Mouse (Mus musculus) kidney, embryonic 15.5 days (tissue): ENCODE results near the gene Hsh2d. TPM values are rescaled to one million over a fixed set of nuclear protein-coding genes. Genes with fewer than 3 reads are reported as not detected.

Experiments used
- ATAC-seq: fragments of 200-750 bp; cut with Nextera tagmentation; replicated peaks from 2 replicates; pipeline ENCODE4 v1.8.0; 2017; ENCODE audit warnings: moderate TSS enrichment; ENCODE audit not compliant: low FRiP score
- H3K27ac ChIP-seq: fragments of 300-500 bp; sonication (generic); 2 replicates; pipeline ENCODE4 v1.5.1; 2015; ENCODE audit warnings: mild to moderate bottlenecking, inconsistent platforms
- H3K27me3 ChIP-seq: fragments of 300-500 bp; sonication (generic); 2 replicates; pipeline ENCODE4 v1.6.1; 2015; ENCODE audit warnings: inconsistent platforms
- H3K36me3 ChIP-seq: fragments of 300-500 bp; sonication (generic); 2 replicates; pipeline ENCODE4 v1.6.1; 2015; ENCODE audit warnings: inconsistent platforms
- H3K4me1 ChIP-seq: fragments of 300-500 bp; sonication (generic); 2 replicates; pipeline ENCODE4 v1.6.1; 2015; ENCODE audit warnings: inconsistent platforms
- H3K4me2 ChIP-seq: fragments of 300-500 bp; sonication (generic); 2 replicates; pipeline ENCODE4 v1.6.1; 2015; ENCODE audit warnings: moderate library complexity, mild to moderate bottlenecking, inconsistent platforms
- H3K4me3 ChIP-seq: fragments of 300-500 bp; sonication (generic); replicated peaks from 2 replicates; pipeline ENCODE4 v1.5.1; 2015; ENCODE audit warnings: mild to moderate bottlenecking, inconsistent platforms
- H3K9ac ChIP-seq: fragments of 300-500 bp; sonication (generic); 2 replicates; pipeline ENCODE4 v1.6.1; 2015; ENCODE audit warnings: mild to moderate bottlenecking, inconsistent platforms
- H3K9me3 ChIP-seq: fragments of 300-500 bp; sonication (generic); replicated peaks from 2 replicates; pipeline ENCODE4 v1.6.1; 2016; ENCODE audit warnings: inconsistent platforms
- WGBS: fragments of 180-500 bp; shearing (Covaris S2); methylation state at CpG from one replicate; pipeline ENCODE4 v1.1.7; 2015; ENCODE audit warnings: mixed read lengths; 5-methylcytosine and 5-hydroxymethylcytosine counted together
- polyA plus RNA-seq: library from polyadenylated mRNA; unstranded; fragments of >200 nt; fragmentation: Nextera tagmentation; extraction: Ambion mirVana; gene quantifications from 2 replicates; pipeline ENCODE4 v1.2.1, GENCODE M21; 2015

The Hsh2d gene
- polyA plus RNA-seq, 1 experiment from 2014 or later, result 0.08 TPM

- ATAC-seq, result peak; percentile 97
- Histone ChIP-seq H3K36me3 (peaks cover 10% of the 10 kb centered on the region), H3K4me3 (peak within 1 kb of the TSS; percentile 77), H3K27ac (peak within 1 kb of the TSS; percentile 97), H3K27me3 (no peaks in the 10 kb centered on the region), H3K9me3 (no peaks in the 10 kb centered on the region), H3K4me1 (peaks cover 20% of the 10 kb centered on the region), H3K9ac (peak within 1 kb of the TSS; percentile 58), H3K4me2 (peak within 1 kb of the TSS; percentile 76)
- WGBS, result under 1% methylated on average over 54 of the region's 54 CpGs
Measured at GRCm38 (mm10) chr8:72239499-72240402, 50.3 kb downstream of the Hsh2d start, which contains the start of gene Ap1m1. Ap1m1 (plus strand) TSS chr8:72240018.

GRCm38 (mm10) chr8:72240403-72240763 is 50.9 kb downstream of the Hsh2d start:
- peak; percentile 73 for ATAC-seq
- H3K36me3 ChIP-seq, result peaks cover 12% of the 10 kb centered on the region
- H3K4me1 ChIP-seq, result peaks cover 20% of the 10 kb centered on the region
- WGBS, result 1% methylated on average over 24 of the region's 24 CpGs
- peak overlapping the region; percentile 58 for H3K9ac ChIP-seq
- H3K27ac ChIP-seq, result peak overlapping the region; percentile 97
- no peaks in the 10 kb centered on the region for H3K9me3 ChIP-seq
- H3K27me3 ChIP-seq, result no peaks in the 10 kb centered on the region
- peak overlapping the region; percentile 76 for H3K4me2 ChIP-seq
- peak overlapping the region; percentile 77 for H3K4me3 ChIP-seq

- ATAC-seq, result no peak
- Histone ChIP-seq H3K9ac (peak overlapping the region; percentile 58), H3K9me3 (no peaks in the 10 kb centered on the region), H3K27me3 (no peaks in the 10 kb centered on the region), H3K4me1 (peaks cover 20% of the 10 kb centered on the region), H3K36me3 (peaks cover 12% of the 10 kb centered on the region), H3K27ac (peak overlapping the region; percentile 97; the same call in 1 of the 2 replicates), H3K4me2 (peak overlapping the region; percentile 76), H3K4me3 (peak overlapping the region; percentile 77)
- 66% methylated on average over 7 of the region's 7 CpGs for WGBS
Measured at GRCm38 (mm10) chr8:72240951-72241350, 51.5 kb downstream of the Hsh2d start.

- Histone ChIP-seq H3K4me2 (no peak overlapping the region), H3K27me3 (no peaks in the 10 kb centered on the region), H3K36me3 (peaks cover 24% of the 10 kb centered on the region), H3K9ac (no peak overlapping the region), H3K4me3 (no peak overlapping the region), H3K4me1 (peaks cover 20% of the 10 kb centered on the region), H3K27ac (no peak overlapping the region), H3K9me3 (no peaks in the 10 kb centered on the region)
- WGBS, result 96% methylated on average over 1 of the region's 1 CpGs
- ATAC-seq, result no peak
Measured at GRCm38 (mm10) chr8:72242226-72242625, 52.8 kb downstream of the Hsh2d start.

- Histone ChIP-seq H3K9ac (no peak overlapping the region), H3K9me3 (no peaks in the 10 kb centered on the region), H3K27ac (no peak overlapping the region), H3K4me1 (peaks cover 15% of the 10 kb centered on the region), H3K4me3 (no peak overlapping the region), H3K27me3 (no peaks in the 10 kb centered on the region), H3K36me3 (peaks cover 36% of the 10 kb centered on the region), H3K4me2 (no peak overlapping the region)
- ATAC-seq, result no peak
- 66% methylated on average over 2 of the region's 2 CpGs for WGBS
Measured at GRCm38 (mm10) chr8:72244610-72245009, 55.2 kb downstream of the Hsh2d start.

Other genes starting within 250 kb of the Hsh2d start
- 26.4 and 26.5 TPM in 2 replicates for gene Zfp961, start 238.6 kb upstream of the Hsh2d start, polyA plus RNA-seq
- 0.82 and 1.3 TPM in 2 replicates for gene Cyp4f18, start 180.0 kb upstream of the Hsh2d start, polyA plus RNA-seq
- not detected in 2 replicates for gene Olfr372, start 148.4 kb upstream of the Hsh2d start, polyA plus RNA-seq
- 0.05 TPM in 2 replicates for gene Olfr373, start 106.5 kb upstream of the Hsh2d start, polyA plus RNA-seq
- gene Olfr374, start 82.6 kb upstream of the Hsh2d start, polyA plus RNA-seq, result 0.06 TPM in 1 of 2 replicates, not detected in the other
- 770 and 775 TPM in 2 replicates for gene Tpm4, start 54.7 kb upstream of the Hsh2d start, polyA plus RNA-seq
- gene Rab8a, start 28.4 kb upstream of the Hsh2d start, polyA plus RNA-seq, result 126 and 128 TPM in 2 replicates
- not detected in 2 replicates for gene Cib3, start 23.2 kb downstream of the Hsh2d start, polyA plus RNA-seq
- gene Gm11034, start 24.0 kb downstream of the Hsh2d start, polyA plus RNA-seq, result not detected in 2 replicates
- gene Fam32a, start 30.1 kb downstream of the Hsh2d start, polyA plus RNA-seq, result 73.0 and 74.0 TPM in 2 replicates
- gene Ap1m1, start 50.4 kb downstream of the Hsh2d start, polyA plus RNA-seq, result 123 and 138 TPM in 2 replicates
- gene Gm10282, start 115.6 kb downstream of the Hsh2d start, polyA plus RNA-seq, result 29.0 and 30.3 TPM in 2 replicates
- gene Klf2, start 129.4 kb downstream of the Hsh2d start, polyA plus RNA-seq, result 12.6 and 14.0 TPM in 2 replicates
- gene Eps15l1, start 231.8 kb downstream of the Hsh2d start, polyA plus RNA-seq, result 58.4 and 64.1 TPM in 2 replicates